Mouse (Mus musculus) neural tube, embryonic 13.5 days (tissue): ENCODE measurements at regions not wholly inside any gene's neighbourhood (a gene's known extent, or its start where the extent isn't known, plus 50 kb on each side); places are given as distances from the start of the nearest gene placed in this dataset.
A peak's percentile ranks its signal among the peaks of the same experiment; 100 is the strongest.

Experiments used
- ATAC-seq: fragments of 200-750 bp; cut with Nextera tagmentation; 2 replicates; pipeline ENCODE4 v1.8.0; 2017; ENCODE audit warnings: low read depth, mild to moderate bottlenecking, moderate TSS enrichment, moderate library complexity
- H3K27ac ChIP-seq: fragments of 300-500 bp; sonication (generic); replicated peaks from 2 replicates; pipeline ENCODE4 v1.5.1; 2015; ENCODE audit warnings: moderate library complexity, mild to moderate bottlenecking, inconsistent platforms
- H3K27me3 ChIP-seq: fragments of 300-500 bp; sonication (generic); 2 replicates; pipeline ENCODE4 v1.6.1; 2015; ENCODE audit warnings: mild to moderate bottlenecking, inconsistent platforms
- H3K36me3 ChIP-seq: fragments of 300-500 bp; sonication (generic); 2 replicates; pipeline ENCODE4 v1.6.1; 2015; ENCODE audit warnings: mild to moderate bottlenecking, inconsistent platforms
- H3K4me1 ChIP-seq: fragments of 300-500 bp; sonication (generic); replicated peaks from 2 replicates; pipeline ENCODE4 v1.6.1; 2015; ENCODE audit warnings: inconsistent platforms
- H3K4me2 ChIP-seq: fragments of 300-500 bp; sonication (generic); 2 replicates; pipeline ENCODE4 v1.6.1; 2015; ENCODE audit warnings: inconsistent platforms, mild to moderate bottlenecking, moderate library complexity
- H3K4me3 ChIP-seq: fragments of 300-500 bp; sonication (generic); 2 replicates; pipeline ENCODE4 v1.5.1; 2015; ENCODE audit warnings: mild to moderate bottlenecking, inconsistent platforms
- H3K9ac ChIP-seq: fragments of 300-500 bp; sonication (generic); 2 replicates; pipeline ENCODE4 v1.6.1; 2015; ENCODE audit warnings: moderate library complexity, mild to moderate bottlenecking, inconsistent platforms
- H3K9me3 ChIP-seq: fragments of 300-500 bp; sonication (generic); 2 replicates; pipeline ENCODE4 v1.6.1; 2016; ENCODE audit warnings: inconsistent platforms
- WGBS: fragments of 180-500 bp; shearing (Covaris S2); methylation state at CpG from one replicate; pipeline ENCODE4 v1.1.7; 2015; 5-methylcytosine and 5-hydroxymethylcytosine counted together

DNA sequence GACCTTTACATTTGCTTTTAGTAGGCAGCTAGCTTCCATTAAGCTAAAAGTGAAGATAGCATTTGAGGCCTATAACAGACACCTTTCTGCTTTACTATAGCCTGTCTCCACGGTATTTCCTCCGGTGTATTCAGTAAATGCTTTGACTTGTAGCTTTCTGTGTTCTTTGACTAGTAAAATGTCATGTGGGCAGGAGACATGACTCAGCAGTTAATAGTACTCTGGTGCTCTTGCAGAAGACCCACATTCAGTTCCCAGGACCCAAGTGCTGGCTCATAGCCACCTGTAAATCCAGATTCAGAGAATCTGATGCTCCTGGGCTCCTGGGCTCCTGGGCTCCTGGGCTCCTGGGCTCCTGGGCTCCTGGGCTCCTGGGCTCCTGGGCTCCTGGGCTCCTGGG lies 91.7 kb upstream of the Hs6st1 start:
- Histone ChIP-seq H3K9ac (no peak overlapping the region), H3K4me2 (no peak overlapping the region), H3K27me3 (no peaks in the 10 kb centered on the region), H3K36me3 (no peaks in the 10 kb centered on the region), H3K4me1 (no peaks in the 10 kb centered on the region), H3K9me3 (no peaks in the 10 kb centered on the region), H3K4me3 (no peak overlapping the region), H3K27ac (no peak overlapping the region)
- ATAC-seq: no peak
- 78% methylated on average over 2 of the region's 2 CpGs for WGBS

DNA sequence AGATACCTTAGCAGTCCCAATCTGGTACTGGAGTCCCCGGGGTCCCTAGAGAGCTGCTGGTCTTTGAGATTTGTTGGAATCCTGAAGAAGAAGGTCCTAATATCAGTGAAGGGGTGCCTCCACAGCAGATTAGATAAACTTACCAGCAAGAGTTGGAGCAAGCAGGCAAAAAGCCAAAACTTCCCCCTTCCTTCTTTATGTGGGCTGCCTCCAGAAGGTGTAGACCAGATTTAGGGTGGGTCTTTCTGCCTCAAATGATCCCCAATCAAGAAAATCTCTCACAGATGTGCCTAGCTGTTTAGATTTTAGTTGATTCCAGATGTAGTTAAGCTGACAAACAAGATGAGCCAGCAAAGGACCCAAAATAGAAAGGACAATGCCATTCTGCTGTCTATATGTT lies 90.1 kb upstream of the Hs6st1 start:
- ATAC-seq: no peak

DNA sequence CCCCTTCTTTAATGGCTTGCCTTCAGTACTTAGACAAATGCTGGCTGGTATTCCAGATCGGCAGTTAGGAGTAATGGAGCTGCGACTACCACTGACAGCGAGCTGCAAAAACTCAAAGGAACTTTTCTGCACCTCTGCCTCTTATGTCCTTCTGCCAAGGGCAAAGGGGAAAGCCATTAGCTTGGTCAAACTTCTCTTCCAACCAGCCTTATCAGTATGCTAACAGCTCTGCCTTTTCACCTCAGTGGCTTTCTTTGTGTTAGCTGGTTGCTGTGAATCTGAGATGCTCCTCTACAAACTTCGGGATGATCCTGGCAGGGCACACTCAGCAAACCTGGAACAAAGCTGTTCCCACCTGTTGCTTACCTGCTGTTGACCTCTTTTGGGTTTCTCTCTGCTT lies 89.4 kb upstream of the Hs6st1 start:
- H3K9ac ChIP-seq: no peak overlapping the region
- no peaks in the 10 kb centered on the region for H3K27me3 ChIP-seq
- H3K36me3 ChIP-seq: no peaks in the 10 kb centered on the region
- H3K27ac ChIP-seq: no peak overlapping the region
- WGBS: 74% methylated on average over 4 of the region's 4 CpGs
- no peak for ATAC-seq
- H3K9me3 ChIP-seq: no peaks in the 10 kb centered on the region
- H3K4me1 ChIP-seq: no peaks in the 10 kb centered on the region
- no peak overlapping the region for H3K4me3 ChIP-seq
- no peak overlapping the region for H3K4me2 ChIP-seq

More for the DNA sequence above, 90.1 kb upstream of the Hs6st1 start:
- Histone ChIP-seq H3K4me2 (no peak overlapping the region), H3K9me3 (no peaks in the 10 kb centered on the region), H3K4me1 (no peaks in the 10 kb centered on the region), H3K27ac (no peak overlapping the region), H3K27me3 (no peaks in the 10 kb centered on the region), H3K4me3 (no peak overlapping the region), H3K36me3 (no peaks in the 10 kb centered on the region), H3K9ac (no peak overlapping the region)
- WGBS: 89% methylated on average over 1 of the region's 1 CpGs

DNA sequence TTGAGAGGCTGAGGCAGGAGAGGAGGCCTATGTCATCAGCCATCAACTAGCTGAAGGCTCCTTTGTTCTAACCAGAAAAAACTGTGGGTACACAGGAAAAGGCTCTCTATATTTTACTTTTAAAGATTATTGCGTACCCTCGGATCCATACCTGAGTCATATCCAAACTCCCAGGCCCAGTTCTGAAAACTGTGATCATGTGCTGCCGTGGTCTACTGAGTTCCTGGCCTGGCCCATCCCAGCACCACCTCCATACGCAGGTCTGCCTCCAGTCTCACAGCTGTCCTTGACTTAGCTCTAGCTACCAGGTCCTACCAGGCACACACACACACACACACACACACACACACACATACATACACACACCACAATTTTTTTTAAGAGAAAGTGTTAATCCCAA lies 87.0 kb upstream of the Hs6st1 start:
- 92% methylated on average over 4 of the region's 4 CpGs for WGBS
- Histone ChIP-seq H3K4me1 (no peaks in the 10 kb centered on the region), H3K27ac (no peak overlapping the region), H3K4me3 (no peak overlapping the region), H3K9me3 (0 out of 2 replicates have a peak, but pooled peaks cover 5% of the 10 kb centered on the region), H3K4me2 (no peak overlapping the region), H3K27me3 (no peaks in the 10 kb centered on the region), H3K36me3 (no peaks in the 10 kb centered on the region), H3K9ac (no peak overlapping the region)
- no peak for ATAC-seq

DNA sequence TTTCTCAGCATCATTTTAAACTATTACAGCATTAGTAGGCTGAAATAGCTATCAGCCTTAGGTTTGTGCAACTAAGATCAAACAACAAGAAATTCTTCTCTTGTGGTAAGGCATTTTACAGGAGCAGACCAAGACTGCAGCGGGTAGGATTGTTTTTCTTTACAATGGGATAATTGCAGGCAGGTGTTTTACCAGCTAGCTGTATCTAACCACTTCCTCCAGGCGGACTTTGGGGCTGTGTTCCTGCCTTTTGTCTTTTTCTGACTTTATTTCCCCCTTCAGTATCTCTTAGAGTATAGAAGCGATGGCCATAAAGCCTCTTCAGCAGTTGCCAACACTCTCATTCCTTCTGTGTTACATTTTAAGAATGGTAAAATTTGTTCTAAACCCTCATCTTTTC lies 84.8 kb upstream of the Hs6st1 start:
- Histone ChIP-seq H3K9ac (no peak overlapping the region), H3K4me3 (no peak overlapping the region), H3K4me1 (no peaks in the 10 kb centered on the region), H3K4me2 (no peak overlapping the region), H3K36me3 (no peaks in the 10 kb centered on the region), H3K27me3 (no peaks in the 10 kb centered on the region), H3K27ac (no peak overlapping the region), H3K9me3 (0 out of 2 replicates have a peak, but pooled peaks cover 5% of the 10 kb centered on the region)
- ATAC-seq: no peak
- WGBS: 58% methylated on average over 3 of the region's 3 CpGs

DNA sequence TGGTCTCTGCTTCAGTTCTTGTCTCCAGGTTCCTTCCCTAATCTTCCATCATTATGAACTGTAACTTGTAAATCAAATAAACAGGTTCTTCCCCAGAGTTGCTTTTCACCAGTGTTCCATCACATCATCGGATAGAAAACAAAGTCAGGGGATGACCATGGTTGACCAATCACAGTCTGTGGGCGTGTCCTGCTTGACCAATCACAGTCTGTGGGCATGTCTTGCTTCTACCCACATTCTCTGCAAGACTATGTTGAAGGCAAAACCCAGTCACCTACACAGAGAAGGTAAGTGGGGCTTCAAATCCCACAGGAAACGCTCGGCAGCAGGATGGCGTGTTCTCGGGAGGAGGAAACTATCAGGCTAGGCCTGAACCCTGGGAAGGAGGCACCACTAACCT lies 82.9 kb upstream of the Hs6st1 start:
- no peak overlapping the region for H3K27ac ChIP-seq
- H3K36me3 ChIP-seq: no peaks in the 10 kb centered on the region
- 95% methylated on average over 6 of the region's 6 CpGs for WGBS
- no peaks in the 10 kb centered on the region for H3K27me3 ChIP-seq
- no peak overlapping the region for H3K4me3 ChIP-seq
- no peak for ATAC-seq
- peaks cover 15% of the 10 kb centered on the region for H3K9me3 ChIP-seq
- no peaks in the 10 kb centered on the region for H3K4me1 ChIP-seq
- H3K4me2 ChIP-seq: no peak overlapping the region
- no peak overlapping the region for H3K9ac ChIP-seq

DNA sequence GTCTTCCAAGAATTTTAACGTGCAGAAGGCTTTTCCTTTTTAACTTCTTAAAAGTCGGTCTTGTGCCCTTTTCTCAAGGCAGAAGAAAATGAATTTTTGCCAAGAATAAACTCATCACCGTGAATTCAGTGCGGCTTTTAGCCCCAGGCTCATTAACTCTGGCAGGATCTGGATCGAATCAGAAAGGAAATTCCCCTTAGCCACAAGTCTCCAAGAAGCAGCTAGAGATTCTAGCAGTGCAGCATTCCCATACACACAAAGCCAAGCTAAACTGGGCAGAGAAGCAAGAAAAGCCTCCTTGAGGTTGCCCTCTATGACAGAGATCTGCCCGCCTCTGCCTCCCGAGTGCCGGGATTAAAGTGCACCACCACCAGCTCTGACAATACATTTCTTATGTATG lies 81.5 kb upstream of the Hs6st1 start:
- H3K4me3 ChIP-seq: no peak overlapping the region
- no peaks in the 10 kb centered on the region for H3K4me1 ChIP-seq
- no peak overlapping the region for H3K9ac ChIP-seq
- no peak overlapping the region for H3K27ac ChIP-seq
- no peak for ATAC-seq
- H3K27me3 ChIP-seq: no peaks in the 10 kb centered on the region
- H3K9me3 ChIP-seq: peaks cover 21% of the 10 kb centered on the region
- 94% methylated on average over 8 of the region's 8 CpGs for WGBS
- H3K36me3 ChIP-seq: 0 out of 2 replicates have a peak, but pooled peaks cover 2% of the 10 kb centered on the region
- H3K4me2 ChIP-seq: no peak overlapping the region

DNA sequence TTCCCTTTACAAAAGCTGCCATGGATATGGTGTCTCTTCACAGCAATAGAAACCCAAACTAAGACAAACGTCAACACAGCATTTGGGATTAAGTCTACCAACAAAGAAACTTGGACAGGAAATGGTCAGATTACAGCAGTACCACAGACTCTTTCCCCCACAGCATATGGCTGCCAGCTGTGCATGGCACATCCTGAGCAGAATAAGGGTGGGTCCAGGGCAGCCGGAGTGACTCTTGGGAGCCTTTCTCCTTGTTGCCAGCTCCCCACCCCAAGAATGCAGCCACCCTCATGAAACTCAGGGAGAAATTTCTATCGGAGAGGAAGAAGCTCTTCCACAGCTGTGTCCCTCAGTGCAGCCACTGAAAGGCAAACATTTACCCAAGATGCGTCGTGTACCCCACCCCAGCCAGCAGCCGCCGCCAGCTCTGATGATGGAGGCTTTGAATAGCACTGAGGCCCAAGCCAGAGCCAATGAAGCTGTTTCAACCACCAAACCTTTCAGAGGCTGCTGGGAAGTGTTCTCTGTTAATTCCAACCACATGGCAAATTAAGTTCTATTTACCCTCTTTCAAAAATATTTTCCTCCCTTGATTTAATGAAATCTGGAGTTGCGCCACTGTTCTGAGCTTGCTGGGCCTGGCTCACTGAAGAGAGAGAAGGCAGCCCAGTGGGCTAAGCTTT lies 75.8 kb upstream of the Hs6st1 start:
- WGBS: 78% methylated on average over 8 of the region's 8 CpGs

DNA sequence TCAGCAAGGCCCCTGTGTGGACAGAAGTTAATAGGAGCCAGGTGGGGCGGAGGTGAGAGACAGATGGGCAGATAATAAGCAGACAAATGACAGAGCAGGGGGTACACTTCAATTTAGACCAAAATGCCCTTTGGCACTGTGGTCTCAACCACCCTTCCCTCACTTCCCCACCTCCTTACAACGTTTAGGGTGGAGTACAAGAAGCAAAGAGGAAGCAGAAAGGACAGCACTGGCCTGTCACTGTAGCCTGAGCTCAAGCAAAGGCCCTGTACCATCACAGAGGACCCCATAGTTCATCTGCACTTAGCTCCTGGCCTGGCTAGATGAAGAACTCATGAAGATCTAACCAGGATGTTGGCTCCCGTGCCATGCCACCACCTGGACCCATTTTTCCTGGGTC lies 75.3 kb upstream of the Hs6st1 start:
- Histone ChIP-seq H3K36me3 (0 out of 2 replicates have a peak, but pooled peaks cover 2% of the 10 kb centered on the region), H3K4me2 (no peak overlapping the region), H3K27me3 (no peaks in the 10 kb centered on the region), H3K9ac (no peak overlapping the region), H3K27ac (no peak overlapping the region), H3K4me1 (no peaks in the 10 kb centered on the region), H3K9me3 (peaks cover 16% of the 10 kb centered on the region), H3K4me3 (no peak overlapping the region)
- 75% methylated on average over 3 of the region's 3 CpGs for WGBS
- ATAC-seq: no peak

More for the DNA sequence above, 75.8 kb upstream of the Hs6st1 start:
- H3K27ac ChIP-seq: no peak overlapping the region
- no peak for ATAC-seq
- no peak overlapping the region for H3K4me2 ChIP-seq
- peaks cover 16% of the 10 kb centered on the region for H3K9me3 ChIP-seq
- H3K4me3 ChIP-seq: no peak overlapping the region
- H3K9ac ChIP-seq: no peak overlapping the region
- no peaks in the 10 kb centered on the region for H3K27me3 ChIP-seq
- no peaks in the 10 kb centered on the region for H3K4me1 ChIP-seq
- 0 out of 2 replicates have a peak, but pooled peaks cover 2% of the 10 kb centered on the region for H3K36me3 ChIP-seq

DNA sequence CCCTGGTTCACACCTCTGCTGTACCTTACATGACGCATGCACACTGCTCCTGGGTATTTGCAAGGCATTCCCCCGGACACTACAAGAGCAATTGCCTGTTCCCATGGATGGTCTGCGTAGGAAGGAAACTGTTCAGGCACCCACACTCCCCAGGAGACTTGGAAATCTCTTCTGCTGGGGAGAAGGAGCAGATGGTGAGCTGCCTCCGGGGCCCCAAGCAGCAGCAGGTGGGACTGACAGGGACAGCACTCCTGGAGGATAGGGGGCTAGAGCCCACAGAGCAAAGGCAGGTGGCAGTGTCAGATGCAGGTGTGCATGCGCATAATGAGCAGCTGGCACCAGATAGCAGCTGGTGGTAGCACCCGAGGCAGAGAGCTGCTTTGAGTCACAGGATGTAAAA lies 72.5 kb upstream of the Hs6st1 start:
- no peak overlapping the region for H3K9ac ChIP-seq
- no peak for ATAC-seq

DNA sequence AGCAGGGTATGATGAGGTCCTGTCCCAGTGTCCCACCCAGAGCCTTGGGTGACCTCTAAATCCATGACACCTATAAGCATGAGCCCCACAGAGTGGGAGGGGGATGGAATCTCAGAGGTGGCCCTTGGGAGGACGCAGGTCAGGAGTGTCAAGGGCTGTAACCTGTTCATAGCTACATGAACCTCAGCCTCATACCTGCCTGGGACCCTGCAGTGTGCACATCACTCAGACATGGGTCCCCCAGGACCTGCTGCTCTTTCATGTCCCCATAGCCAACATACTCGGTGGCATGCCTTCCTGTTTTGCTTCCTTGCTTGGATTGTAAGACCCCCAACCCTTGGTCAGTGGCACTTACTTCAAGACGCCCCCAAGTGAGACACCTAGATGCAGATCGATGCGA lies 66.9 kb upstream of the Hs6st1 start:
- no peak for ATAC-seq
- H3K36me3 ChIP-seq: no peaks in the 10 kb centered on the region
- no peaks in the 10 kb centered on the region for H3K27me3 ChIP-seq
- no peaks in the 10 kb centered on the region for H3K9me3 ChIP-seq
- no peak overlapping the region for H3K27ac ChIP-seq
- H3K4me3 ChIP-seq: no peak overlapping the region
- no peak overlapping the region for H3K4me2 ChIP-seq
- 89% methylated on average over 5 of the region's 5 CpGs for WGBS
- no peak overlapping the region for H3K9ac ChIP-seq
- H3K4me1 ChIP-seq: peaks cover 21% of the 10 kb centered on the region

More for the DNA sequence above, 72.5 kb upstream of the Hs6st1 start:
- H3K4me1 ChIP-seq: no peaks in the 10 kb centered on the region
- H3K9me3 ChIP-seq: peaks cover 3% of the 10 kb centered on the region
- H3K27me3 ChIP-seq: no peaks in the 10 kb centered on the region
- H3K4me3 ChIP-seq: no peak overlapping the region
- H3K27ac ChIP-seq: no peak overlapping the region
- 67% methylated on average over 6 of the region's 6 CpGs for WGBS
- no peak overlapping the region for H3K4me2 ChIP-seq
- 0 out of 2 replicates have a peak, but pooled peaks cover 2% of the 10 kb centered on the region for H3K36me3 ChIP-seq

DNA sequence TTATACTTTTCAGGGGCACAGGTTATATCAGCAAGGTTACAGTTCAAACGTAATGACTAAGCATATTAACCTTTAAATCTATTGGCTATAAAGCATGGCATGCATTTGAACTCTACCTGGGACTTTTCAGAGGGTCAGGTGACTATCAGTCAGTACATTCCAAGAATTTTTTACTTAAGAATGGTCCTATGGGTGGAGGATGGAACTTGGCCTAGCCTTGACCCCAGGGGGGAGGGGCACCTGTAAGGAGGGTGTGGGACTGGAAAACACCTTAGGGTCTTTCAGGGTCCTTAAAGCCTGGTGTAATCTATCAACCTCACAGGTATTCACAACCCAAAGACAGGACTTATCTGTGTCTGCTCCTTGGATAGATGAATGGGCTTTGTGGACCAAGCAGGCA lies 66.4 kb upstream of the Hs6st1 start:
- H3K4me1 ChIP-seq: peaks cover 21% of the 10 kb centered on the region
- no peak overlapping the region for H3K27ac ChIP-seq
- H3K36me3 ChIP-seq: no peaks in the 10 kb centered on the region
- H3K27me3 ChIP-seq: no peaks in the 10 kb centered on the region
- ATAC-seq: no peak
- H3K9me3 ChIP-seq: no peaks in the 10 kb centered on the region
- 92% methylated on average over 1 of the region's 1 CpGs for WGBS
- H3K9ac ChIP-seq: no peak overlapping the region
- H3K4me2 ChIP-seq: no peak overlapping the region
- H3K4me3 ChIP-seq: no peak overlapping the region

DNA sequence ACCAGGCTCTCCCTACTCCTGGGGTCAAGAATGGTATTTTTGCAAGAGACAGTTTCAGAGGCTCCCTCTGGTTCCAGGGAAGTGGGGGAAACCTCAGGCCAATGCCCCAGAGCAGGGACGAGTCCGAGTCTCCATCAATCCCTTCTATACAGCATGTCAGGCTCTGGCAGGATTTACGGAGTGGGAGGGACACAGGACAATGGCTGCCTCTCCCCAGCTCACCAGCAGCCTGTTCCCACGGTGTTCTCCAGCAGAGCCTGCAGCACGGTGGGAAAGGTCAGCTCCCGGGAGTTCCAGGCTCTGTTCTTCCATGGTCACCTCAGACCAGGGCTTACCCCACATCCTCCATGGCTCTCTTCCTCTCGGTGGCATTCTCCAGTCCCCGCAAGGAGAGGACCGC lies 64.6 kb upstream of the Hs6st1 start:
- Histone ChIP-seq H3K9me3 (no peaks in the 10 kb centered on the region), H3K27me3 (no peaks in the 10 kb centered on the region), H3K4me3 (no peak overlapping the region), H3K4me1 (peaks cover 21% of the 10 kb centered on the region), H3K27ac (peak overlapping the region; percentile 59; the same call in 1 of the 2 replicates), H3K36me3 (no peaks in the 10 kb centered on the region), H3K4me2 (no peak overlapping the region), H3K9ac (no peak overlapping the region)
- peak; percentile 88 for ATAC-seq
- 3% methylated on average over 9 of the region's 9 CpGs for WGBS
